Comparison of ENCODE assay signal across 8 mouse cellular contexts in the genomic region with DNA sequence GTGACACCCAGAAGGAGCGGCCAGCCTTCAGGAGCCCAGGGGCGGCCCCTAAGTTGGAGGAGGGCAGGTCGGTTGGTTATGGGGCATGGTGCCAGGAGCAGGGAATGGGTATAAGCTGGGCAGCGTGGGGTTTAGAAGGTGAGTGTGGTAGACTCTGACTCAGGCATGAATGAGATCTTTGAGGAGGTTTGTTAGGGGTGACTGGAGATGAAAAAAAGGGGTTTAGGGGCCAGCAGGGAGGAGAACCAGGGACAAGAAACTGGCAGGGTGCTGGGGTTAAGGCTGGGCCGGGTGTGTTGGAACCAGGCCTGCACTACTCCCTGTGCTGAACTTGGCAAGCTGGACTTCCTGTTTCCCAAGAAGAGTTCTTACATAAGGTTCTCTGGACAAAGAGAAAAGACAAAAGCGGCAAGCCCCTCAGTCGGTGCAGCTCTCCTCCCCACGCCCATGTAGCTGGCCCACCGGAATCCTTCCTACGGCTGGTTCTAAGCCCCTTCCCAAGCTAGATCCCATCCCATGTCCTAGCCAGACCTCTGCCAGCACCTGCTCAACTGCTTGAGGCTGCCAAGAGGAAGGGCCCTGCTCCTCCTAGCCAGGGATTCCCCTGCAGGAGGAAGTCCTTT. TPM values are rescaled to one million over a fixed set of nuclear protein-coding genes. Genes with fewer than 3 reads are reported as not detected.
A peak's percentile ranks its signal among the peaks of the same experiment; 100 is the strongest.
DNase-seq lines count a peak whose midpoint lies in the region; ATAC-seq and TF ChIP-seq lines count a peak whose summit lies in the region.

A gene (minus strand): TSS at position 259 of the 623 bp plus-strand sequence.

- H3K4me2 ChIP-seq in neural tube, embryonic 13.5 days = no peak within 1 kb of the TSS
- H3K4me2 ChIP-seq in lung, embryonic 14.5 days = peak within 1 kb of the TSS; percentile 36; the same call in 1 of the 2 replicates

- peaks cover 33% of the 10 kb centered on the region for H3K4me1 ChIP-seq in neural tube, embryonic 13.5 days (replicated peaks)
- peaks cover 15% of the 10 kb centered on the region for H3K4me1 ChIP-seq in lung, embryonic 14.5 days (ENCODE audit: insufficient read depth)

- no peak for TF ChIP-seq CTCF in lung, embryonic 14.5 days (IDR thresholded peaks at IDR 0.05; ENCODE audit: low read depth)

- H3K9ac ChIP-seq in neural tube, embryonic 13.5 days = peak within 1 kb of the TSS; percentile 36
- peak within 1 kb of the TSS; percentile 39 for H3K9ac ChIP-seq in lung, embryonic 14.5 days

- no peak within 1 kb of the TSS for H3K4me3 ChIP-seq in neural tube, embryonic 13.5 days
- no peak within 1 kb of the TSS for H3K4me3 ChIP-seq in lung, embryonic 14.5 days (ENCODE audit: low read depth, low read length)

- WGBS in neural tube, embryonic 13.5 days = 63% methylated on average over 10 of the region's 10 CpGs
- 64% methylated on average over 10 of the region's 10 CpGs for WGBS in lung, embryonic 14.5 days

- no peaks in the 10 kb centered on the region for H3K9me3 ChIP-seq in neural tube, embryonic 13.5 days
- no peaks in the 10 kb centered on the region for H3K9me3 ChIP-seq in lung, embryonic 14.5 days (ENCODE audit: low read depth, low read length)

- H3K27ac ChIP-seq in neural tube, embryonic 13.5 days (replicated peaks) = peak within 1 kb of the TSS; percentile 74
- H3K27ac ChIP-seq in lung, embryonic 14.5 days (ENCODE audit: low read depth) = peak within 1 kb of the TSS; percentile 77

- no peaks in the 10 kb centered on the region for H3K36me3 ChIP-seq in neural tube, embryonic 13.5 days
- 0 out of 2 replicates have a peak, but pooled peaks cover under 1% of the 10 kb centered on the region for H3K36me3 ChIP-seq in lung, embryonic 14.5 days (ENCODE audit: insufficient read depth)

- no peak for DNase-seq in neural tube, embryonic 10.5 days (ENCODE audit: extremely low spot score, low spot score)
- peak; percentile 79 to 85 for DNase-seq in cerebellum, postnatal 14 days
- peak; percentile 100 for DNase-seq in heart, adult 11 months
- peak; percentile 84 for DNase-seq in kidney, adult 18-20 months
- DNase-seq in lung, embryonic 14.5 days = peak; percentile 77
- peak; percentile 37 to 50 for DNase-seq in right cerebral cortex, postnatal 36 days (ENCODE audit: low spot score in 2 of 2)
- no peak for DNase-seq in yolk sac, embryonic 10.5 days (ENCODE audit: low spot score)

- H3K27me3 ChIP-seq in neural tube, embryonic 13.5 days = no peaks in the 10 kb centered on the region
- no peaks in the 10 kb centered on the region for H3K27me3 ChIP-seq in lung, embryonic 14.5 days (ENCODE audit: insufficient read depth, low read length)

- no peak for ATAC-seq in neural tube, embryonic 13.5 days (ENCODE audit: low read depth)
- no peak for ATAC-seq in lung, embryonic 14.5 days (ENCODE audit: insufficient read depth)

RNA-seq across cellular contexts. Expression of the gene that starts here (rescaled TPM):
- polyA plus RNA-seq in neural tube, embryonic 13.5 days (2015; fragmentation: Nextera tagmentation; extraction: Ambion mirVana) = 0.74 and 0.77 TPM in 2 replicates
- 0.64 and 0.93 TPM in 2 replicates for polyA plus RNA-seq in lung, embryonic 14.5 days (2014; fragmentation: Nextera tagmentation; extraction: Ambion mirVana)

Comparison
In these comparisons a context has a peak if more than half of its experiments do, and no peak if none do; other contexts are left out.
1. Peak in DNase-seq, H3K27ac ChIP-seq, H3K9ac ChIP-seq and H3K4me2 ChIP-seq in lung, embryonic 14.5 days; RNA of the gene not detected or under 1 TPM.
2. DNase-seq: peak in cerebellum, postnatal 14 days (2 of 2), heart, adult 11 months (single experiment), kidney, adult 18-20 months (single experiment) and right cerebral cortex, postnatal 36 days (2 of 2); none in neural tube, embryonic 10.5 days (single experiment) and yolk sac, embryonic 10.5 days (single experiment).